ENCODE assay signal across 20 mouse cellular contexts in genomic region chr12:39326668-39327299, GRCm38 (mm10).
DNase-seq lines count a peak whose midpoint lies in the region; ATAC-seq and TF ChIP-seq lines count a peak whose summit lies in the region.
"Had no signal": no experiment of that assay in that cellular context is flagged by ENCODE, and none has a peak within 500 bp of the region (broad histone marks: within the 10 kb centered on the region; RNA-seq: fewer than 3 reads in every experiment).

No protein-coding gene starts in this region.

- no peak for TF ChIP-seq POLR2A in liver, adult 2 months (IDR thresholded peaks at IDR 0.05; ENCODE audit: extremely low read depth, insufficient read depth, low read length)

- no peak overlapping the region for H3K27ac ChIP-seq in liver, adult 2 months (replicated peaks; ENCODE audit: insufficient read depth, low read depth, low read length)
- H3K27ac ChIP-seq in liver, embryonic 11.5 days (ENCODE audit: low read depth, low read length) = no peak overlapping the region
- H3K27ac ChIP-seq in kidney, embryonic 16.5 days (ENCODE audit: low read length) = no peak overlapping the region
- no peak overlapping the region for H3K27ac ChIP-seq in limb, embryonic 10.5 days
- H3K27ac ChIP-seq in heart, embryonic 12.5 days (ENCODE audit: poor library complexity, severe bottlenecking) = no peak overlapping the region
- H3K27ac ChIP-seq: embryonic facial prominence, embryonic 13.5 days; forebrain, embryonic 12.5 days; gastrocnemius, adult 2 months; hindbrain, embryonic 14.5 days; liver, embryonic 12.5 days; midbrain, embryonic 12.5 days; neural tube, embryonic 15.5 days; stomach, postnatal 0 days had no signal

- H3K4me1 ChIP-seq in liver, adult 2 months (ENCODE audit: control insufficient read depth, insufficient read depth, low read length) = no peaks in the 10 kb centered on the region
- H3K4me1 ChIP-seq in liver, embryonic 11.5 days (replicated peaks; ENCODE audit: control insufficient read depth, insufficient read depth, low read length) = no peaks in the 10 kb centered on the region
- no peaks in the 10 kb centered on the region for H3K4me1 ChIP-seq in kidney, embryonic 16.5 days (ENCODE audit: insufficient read depth, low read length)
- H3K4me1 ChIP-seq in limb, embryonic 10.5 days = peaks cover 13% of the 10 kb centered on the region; the same call in 1 of the 2 replicates
- H3K4me1 ChIP-seq in heart, embryonic 12.5 days (replicated peaks) = no peaks in the 10 kb centered on the region
- H3K4me1 ChIP-seq: forebrain, embryonic 12.5 days; liver, embryonic 12.5 days; midbrain, embryonic 12.5 days; neural tube, embryonic 15.5 days had no signal

- WGBS in liver, adult 2 months = 70% methylated on average over 4 of the region's 4 CpGs
- WGBS in liver, embryonic 11.5 days = 75% methylated on average over 4 of the region's 4 CpGs
- 67% methylated on average over 4 of the region's 4 CpGs for WGBS in kidney, embryonic 16.5 days
- WGBS in limb, embryonic 10.5 days = 79% methylated on average over 4 of the region's 4 CpGs
- WGBS in heart, embryonic 12.5 days = 73% methylated on average over 4 of the region's 4 CpGs

- no peak overlapping the region for H3K9ac ChIP-seq in liver, adult 2 months (ENCODE audit: low read depth, low read length)
- no peak overlapping the region for H3K9ac ChIP-seq in liver, embryonic 11.5 days (ENCODE audit: low read depth, low read length)
- no peak overlapping the region for H3K9ac ChIP-seq in kidney, embryonic 16.5 days (replicated peaks; ENCODE audit: low read length)
- no peak overlapping the region for H3K9ac ChIP-seq in heart, embryonic 12.5 days
- H3K9ac ChIP-seq: embryonic facial prominence, embryonic 13.5 days; forebrain, embryonic 12.5 days; hindbrain, embryonic 14.5 days; liver, embryonic 12.5 days; midbrain, embryonic 12.5 days; neural tube, embryonic 15.5 days had no signal

- no peaks in the 10 kb centered on the region for H3K79me2 ChIP-seq in liver, adult 2 months (ENCODE audit: control insufficient read depth, insufficient read depth, low read length)

- H3K4me2 ChIP-seq in liver, embryonic 11.5 days = no peak overlapping the region
- H3K4me2 ChIP-seq in kidney, embryonic 16.5 days (replicated peaks; ENCODE audit: low read depth, low read length) = no peak overlapping the region
- H3K4me2 ChIP-seq in heart, embryonic 12.5 days = no peak overlapping the region
- H3K4me2 ChIP-seq: embryonic facial prominence, embryonic 13.5 days; forebrain, embryonic 12.5 days; hindbrain, embryonic 14.5 days; liver, embryonic 12.5 days; midbrain, embryonic 12.5 days; neural tube, embryonic 15.5 days had no signal

- peak; percentile 3 for DNase-seq in liver, adult 2 months (ENCODE audit: extremely low read depth, low read depth, low spot score)
- no peak for DNase-seq in liver, embryonic 11.5 days (ENCODE audit: low spot score)
- peak; percentile 32 to 57 for DNase-seq in cerebellum, postnatal 36 days
- no peak for DNase-seq in limb, embryonic 10.5 days (ENCODE audit: low spot score)
- no peak for DNase-seq in adrenal gland, postnatal 25 days
- DNase-seq: adrenal gland, adult 2 months; heart, postnatal 4 days; lung, adult 18-20 months; lung, postnatal 10 days had no signal

- ATAC-seq in liver, embryonic 11.5 days (replicated peaks; ENCODE audit: low FRiP score) = no peak
- peak; percentile 59; the same call in 1 of the 2 replicates for ATAC-seq in kidney, embryonic 16.5 days (ENCODE audit: low FRiP score, low TSS enrichment)
- no peak for ATAC-seq in heart, embryonic 12.5 days (ENCODE audit: insufficient number of reproducible peaks, low FRiP score)
- ATAC-seq: liver, embryonic 12.5 days had no signal

- no peaks in the 10 kb centered on the region for H3K27me3 ChIP-seq in liver, adult 2 months (ENCODE audit: control insufficient read depth, insufficient read depth, low read length)
- no peaks in the 10 kb centered on the region for H3K27me3 ChIP-seq in liver, embryonic 11.5 days (replicated peaks; ENCODE audit: control insufficient read depth, insufficient read depth, low read length)
- H3K27me3 ChIP-seq in kidney, embryonic 16.5 days (ENCODE audit: insufficient read depth, low read length) = no peaks in the 10 kb centered on the region
- H3K27me3 ChIP-seq in limb, embryonic 10.5 days (ENCODE audit: low read depth, poor library complexity, severe bottlenecking) = no peaks in the 10 kb centered on the region
- H3K27me3 ChIP-seq in heart, embryonic 12.5 days (replicated peaks) = no peaks in the 10 kb centered on the region
- H3K27me3 ChIP-seq: embryonic facial prominence, embryonic 13.5 days; forebrain, embryonic 12.5 days; liver, embryonic 12.5 days; midbrain, embryonic 12.5 days; neural tube, embryonic 15.5 days had no signal

- no peak for TF ChIP-seq CTCF in liver, adult 2 months (IDR thresholded peaks at IDR 0.05; ENCODE audit: low read depth, low read length)

- no peaks in the 10 kb centered on the region for H3K36me3 ChIP-seq in liver, adult 2 months (ENCODE audit: control insufficient read depth, insufficient read depth, low read length)
- no peaks in the 10 kb centered on the region for H3K36me3 ChIP-seq in liver, embryonic 11.5 days (ENCODE audit: control insufficient read depth, insufficient read depth, low read length)
- no peaks in the 10 kb centered on the region for H3K36me3 ChIP-seq in kidney, embryonic 16.5 days (ENCODE audit: insufficient read depth, low read length)
- H3K36me3 ChIP-seq in limb, embryonic 10.5 days = no peaks in the 10 kb centered on the region
- H3K36me3 ChIP-seq in heart, embryonic 12.5 days = no peaks in the 10 kb centered on the region
- H3K36me3 ChIP-seq: embryonic facial prominence, embryonic 13.5 days; forebrain, embryonic 12.5 days; liver, embryonic 12.5 days; midbrain, embryonic 12.5 days; neural tube, embryonic 15.5 days had no signal

- H3K9me3 ChIP-seq in liver, embryonic 11.5 days (ENCODE audit: control insufficient read depth, low read length) = no peaks in the 10 kb centered on the region
- no peaks in the 10 kb centered on the region for H3K9me3 ChIP-seq in kidney, embryonic 16.5 days (ENCODE audit: low read length)
- H3K9me3 ChIP-seq in limb, embryonic 10.5 days (replicated peaks) = no peaks in the 10 kb centered on the region
- H3K9me3 ChIP-seq in heart, embryonic 12.5 days (replicated peaks) = no peaks in the 10 kb centered on the region
- H3K9me3 ChIP-seq: embryonic facial prominence, embryonic 13.5 days; forebrain, embryonic 12.5 days; liver, embryonic 12.5 days; midbrain, embryonic 12.5 days; neural tube, embryonic 15.5 days had no signal

- no peak overlapping the region for H3K4me3 ChIP-seq in liver, adult 2 months (ENCODE audit: insufficient read depth, low read depth, low read length)
- no peak overlapping the region for H3K4me3 ChIP-seq in liver, embryonic 11.5 days (ENCODE audit: low read depth, low read length)
- H3K4me3 ChIP-seq in kidney, embryonic 16.5 days (ENCODE audit: low read length) = no peak overlapping the region
- H3K4me3 ChIP-seq in limb, embryonic 10.5 days = no peak overlapping the region
- H3K4me3 ChIP-seq in heart, embryonic 12.5 days = no peak overlapping the region
- H3K4me3 ChIP-seq: embryonic facial prominence, embryonic 13.5 days; erythroblast, embryonic 14.5 days; forebrain, embryonic 12.5 days; gastrocnemius, adult 2 months; liver, embryonic 12.5 days; midbrain, embryonic 12.5 days; neural tube, embryonic 15.5 days had no signal

Comparison
In these comparisons a context has a peak if more than half of its experiments do, and no peak if none do; other contexts are left out.
1. DNase-seq: peak in liver, adult 2 months (single experiment) and cerebellum, postnatal 36 days (2 of 2); none in liver, embryonic 11.5 days (single experiment), limb, embryonic 10.5 days (single experiment) and adrenal gland, postnatal 25 days (single experiment).